Mouse (Mus musculus) megakaryocyte-erythroid progenitor cell, adult 5-6 weeks (primary cell): ENCODE results near the gene Frmd4a. TPM values are rescaled to one million over a fixed set of nuclear protein-coding genes. Genes with fewer than 3 reads are reported as not detected.

Experiments used
- ATAC-seq: replicated peaks from 2 replicates; pipeline ENCODE4 v1.8.0; 2016; ENCODE audit warnings: mild to moderate bottlenecking, inconsistent platforms; ENCODE audit not compliant: severe bottlenecking, poor library complexity, low FRiP score, low TSS enrichment
- total RNA-seq, 2 experiments: library from RNA; stranded (forward) in 1 of 2; stranded (reverse) in 1 of 2; fragments of 200-1000, 215-1000 nt in 1 of 2; fragments of >200 nt in 1 of 2; fragmentation: Nextera tagmentation in 1 of 2; gene quantifications; 2 replicates each; pipeline ENCODE4 v1.2.3; 2014 to 2017

The Frmd4a gene
- total RNA-seq, 2 experiments from 2014 or later, result 14.7 to 35.2 TPM

DNA sequence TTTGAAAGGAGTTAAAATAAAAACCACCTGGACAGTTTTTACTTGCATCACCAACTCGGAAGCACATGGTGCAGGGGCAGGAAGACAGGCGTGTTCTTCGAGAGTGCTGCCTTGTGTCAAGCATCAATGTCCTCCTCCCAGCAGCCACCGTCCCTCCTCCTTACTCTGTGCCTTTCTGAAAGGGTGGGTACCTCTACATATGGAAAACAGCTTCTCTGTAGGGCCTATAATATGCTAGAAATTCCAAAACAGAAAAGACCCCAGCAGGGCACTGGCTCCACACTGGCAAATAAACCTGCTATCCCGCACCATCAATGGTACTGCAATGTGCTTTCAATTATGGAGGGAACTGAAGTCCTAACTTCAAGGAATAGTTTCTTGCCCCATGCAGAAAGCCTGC is 331.0 kb downstream of the Frmd4a start:
- no peak for ATAC-seq

- no peak for ATAC-seq
Measured at GRCm38 (mm10) chr2:4356812-4357384, 339.4 kb downstream of the Frmd4a start.

GRCm38 (mm10) chr2:4361981-4362834 is 344.7 kb downstream of the Frmd4a start:
- ATAC-seq, result no peak

DNA sequence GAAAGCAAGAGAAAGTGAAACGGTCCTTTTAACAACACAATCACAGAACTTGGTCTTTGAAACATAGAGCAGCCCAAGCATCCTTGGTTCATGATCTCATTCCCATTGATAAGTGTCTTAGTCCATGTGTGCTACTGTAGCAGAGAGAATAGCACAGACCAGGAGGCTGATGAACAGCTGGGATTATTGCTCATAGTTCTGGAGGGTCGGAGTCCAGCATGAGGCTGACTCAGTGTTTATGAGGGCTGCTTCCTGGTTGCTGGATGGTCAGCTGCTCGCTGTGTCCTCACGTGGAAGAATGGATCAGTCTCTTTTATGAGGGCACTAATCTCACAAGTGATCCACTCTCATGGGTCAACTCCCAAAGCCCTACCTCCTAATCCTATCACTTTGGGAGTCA is 347.4 kb downstream of the Frmd4a start:
- ATAC-seq, result no peak

GRCm38 (mm10) chr2:4368544-4368943 is 351.0 kb downstream of the Frmd4a start:
- ATAC-seq, result no peak

GRCm38 (mm10) chr2:4370499-4370898 is 353.0 kb downstream of the Frmd4a start:
- ATAC-seq, result no peak

- no peak for ATAC-seq
Measured at GRCm38 (mm10) chr2:4371341-4371740, 353.8 kb downstream of the Frmd4a start.

GRCm38 (mm10) chr2:4378844-4379243 is 361.3 kb downstream of the Frmd4a start:
- no peak for ATAC-seq

DNA sequence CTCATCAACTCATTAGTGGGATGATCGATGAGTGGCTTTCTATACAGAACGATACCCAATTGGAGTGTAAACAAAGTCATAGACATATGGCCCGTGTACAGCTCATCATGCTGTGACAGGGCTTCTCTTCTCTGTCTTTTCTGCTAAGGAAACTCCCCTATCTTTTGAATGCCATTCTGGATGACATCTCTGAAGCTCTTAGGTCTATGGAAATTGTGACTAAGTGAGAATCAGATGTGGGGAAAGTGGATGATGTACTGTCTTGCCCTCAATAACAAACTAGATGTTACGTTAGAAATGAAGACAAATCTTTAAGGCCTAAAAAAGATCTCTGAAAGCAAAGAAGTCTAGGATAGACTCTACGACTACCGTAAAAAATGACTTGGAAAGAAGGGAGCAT is 362.9 kb downstream of the Frmd4a start:
- ATAC-seq, result no peak

- ATAC-seq, result no peak
Measured at GRCm38 (mm10) chr2:4380926-4381325, 363.4 kb downstream of the Frmd4a start.

- no peak for ATAC-seq
Measured at GRCm38 (mm10) chr2:4386468-4386867, 369.0 kb downstream of the Frmd4a start.

- ATAC-seq, result 0 out of 2 replicates have a peak, but pooled peaks have one; percentile 44
Measured at GRCm38 (mm10) chr2:4389330-4389729, 371.8 kb downstream of the Frmd4a start.

GRCm38 (mm10) chr2:4391091-4391490 is 373.6 kb downstream of the Frmd4a start:
- ATAC-seq, result no peak

- no peak for ATAC-seq
Measured at GRCm38 (mm10) chr2:4391678-4392085, 374.2 kb downstream of the Frmd4a start.

- no peak for ATAC-seq
Measured at GRCm38 (mm10) chr2:4393046-4393445, 375.5 kb downstream of the Frmd4a start.

DNA sequence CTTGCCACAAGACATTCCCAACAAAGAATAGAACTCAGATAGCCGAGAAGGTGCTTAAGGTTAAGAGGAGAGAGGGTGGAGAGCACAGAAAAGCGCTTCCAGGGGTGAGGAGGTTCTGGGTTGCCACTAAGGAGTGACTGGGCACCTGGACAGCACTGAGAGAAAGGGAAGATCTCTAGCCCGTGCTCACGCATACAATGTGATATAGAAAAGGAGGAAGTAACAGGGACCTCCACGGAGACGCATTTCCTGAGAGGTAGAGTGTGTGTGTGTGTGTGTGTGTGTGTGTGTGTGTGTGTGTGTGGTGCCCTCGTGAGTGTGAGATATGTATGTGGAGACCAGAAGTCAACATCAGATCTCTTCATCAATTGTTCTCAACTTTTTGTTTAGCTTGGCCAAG is 377.1 kb downstream of the Frmd4a start:
- ATAC-seq, result no peak

- ATAC-seq, result no peak
Measured at GRCm38 (mm10) chr2:4399721-4400120, 382.2 kb downstream of the Frmd4a start.

GRCm38 (mm10) chr2:4400771-4401596 is 383.5 kb downstream of the Frmd4a start:
- ATAC-seq, result peak; percentile 28; the same call in 1 of the 2 replicates

- ATAC-seq, result no peak
Measured at GRCm38 (mm10) chr2:4401597-4402581, 384.4 kb downstream of the Frmd4a start.
